15 mouse cellular contexts compared by ENCODE assay signal in genomic region chr6:84466223-84466622, GRCm38 (mm10).
DNase-seq lines count a peak whose midpoint lies in the region; ATAC-seq lines count a peak whose summit lies in the region.
"Had no signal": no experiment of that assay in that cellular context is flagged by ENCODE, and none has a peak within 500 bp of the region (broad histone marks: within the 10 kb centered on the region; RNA-seq: fewer than 3 reads in every experiment).

No protein-coding gene starts in this region.

- DNase-seq in frontal cortex, postnatal 25 days (ENCODE audit: low spot score in 2 of 2), result no peak
- DNase-seq in brain, embryonic 18.5 days (ENCODE audit: low read depth, low spot score), result peak; percentile 26
- peak; percentile 13 to 31 for DNase-seq in left cerebral cortex, adult 18-20 months (ENCODE audit: low spot score in 2 of 2)
- DNase-seq in thymus, adult 18-20 months, result no peak
- DNase-seq in gastrocnemius, postnatal 25 days, result no peak
- DNase-seq: adrenal gland, adult 8-10 months; thymus, postnatal 25 days had no signal

- H3K9ac ChIP-seq in forebrain, embryonic 16.5 days (replicated peaks; ENCODE audit: low read depth, low read length), result no peak overlapping the region
- H3K9ac ChIP-seq: heart, embryonic 13.5 days; midbrain, embryonic 15.5 days had no signal

- WGBS in forebrain, embryonic 16.5 days, result 69% methylated on average over 7 of the region's 7 CpGs

- H3K4me1 ChIP-seq in forebrain, embryonic 16.5 days (replicated peaks; ENCODE audit: control insufficient read depth, insufficient read depth, low read length), result peaks cover 5% of the 10 kb centered on the region
- H3K4me1 ChIP-seq: heart, embryonic 13.5 days; midbrain, embryonic 15.5 days had no signal

- no peak overlapping the region for H3K4me2 ChIP-seq in forebrain, embryonic 16.5 days (ENCODE audit: low read length)
- H3K4me2 ChIP-seq: heart, embryonic 13.5 days; midbrain, embryonic 15.5 days had no signal

- no peak overlapping the region for H3K4me3 ChIP-seq in forebrain, embryonic 16.5 days (replicated peaks; ENCODE audit: low read length)
- H3K4me3 ChIP-seq: heart, embryonic 13.5 days; midbrain, embryonic 15.5 days had no signal

- no peaks in the 10 kb centered on the region for H3K9me3 ChIP-seq in forebrain, embryonic 16.5 days (ENCODE audit: control insufficient read depth, low read length)
- H3K9me3 ChIP-seq: heart, embryonic 13.5 days; midbrain, embryonic 15.5 days had no signal

- ATAC-seq in frontal cortex, adult (ENCODE audit: low TSS enrichment), result peak; percentile 77
- peak; percentile 62 for ATAC-seq in forebrain, embryonic 16.5 days
- no peak for ATAC-seq in megakaryocyte, adult 5-6 weeks (ENCODE audit: poor library complexity, severe bottlenecking)
- ATAC-seq: hindbrain, embryonic 16.5 days; lung, postnatal 0 days; midbrain, embryonic 15.5 days had no signal

- no peak overlapping the region for H3K27ac ChIP-seq in forebrain, embryonic 16.5 days (ENCODE audit: low read length)
- H3K27ac ChIP-seq: heart, embryonic 13.5 days; kidney, postnatal 0 days; midbrain, embryonic 15.5 days had no signal

- no peaks in the 10 kb centered on the region for H3K27me3 ChIP-seq in forebrain, embryonic 16.5 days (replicated peaks; ENCODE audit: control insufficient read depth, insufficient read depth, low read length)
- H3K27me3 ChIP-seq: midbrain, embryonic 15.5 days had no signal

- H3K36me3 ChIP-seq in forebrain, embryonic 16.5 days (ENCODE audit: control insufficient read depth, insufficient read depth), result no peaks in the 10 kb centered on the region
- H3K36me3 ChIP-seq: heart, embryonic 13.5 days; midbrain, embryonic 15.5 days had no signal

Comparison
In these comparisons a context has a peak if more than half of its experiments do, and no peak if none do; other contexts are left out.
1. DNase-seq: peak in brain, embryonic 18.5 days (single experiment) and left cerebral cortex, adult 18-20 months (2 of 2); none in frontal cortex, postnatal 25 days (0 of 2), thymus, adult 18-20 months (0 of 2) and gastrocnemius, postnatal 25 days (single experiment).